Mouse (Mus musculus) lung, postnatal 0 days (tissue): ENCODE measurements around the gene Ltbp1. TPM values are rescaled to one million over a fixed set of nuclear protein-coding genes. Genes with fewer than 3 reads are reported as not detected.
A peak's percentile ranks its signal among the peaks of the same experiment; 100 is the strongest.

ENCODE experiments used
- ATAC-seq: fragments of 200-750 bp; cut with Nextera tagmentation; 2 replicates; pipeline ENCODE4 v1.8.0; 2017; ENCODE audit warnings: moderate library complexity
- DNase-seq: peaks from one replicate; pipeline ENCODE4 v3.0.0-alpha.2; 2016; ENCODE audit warnings: low spot score
- H3K27ac ChIP-seq: fragments of 300-500 bp; sonication (generic); 2 replicates; pipeline ENCODE4 v1.5.1; 2014; ENCODE audit warnings: antibody characterized with exemption, mild to moderate bottlenecking, low read length, mixed read lengths
- H3K27me3 ChIP-seq: fragments of 300-500 bp; sonication (generic); replicated peaks from 2 replicates; pipeline ENCODE4 v1.6.1; 2014; ENCODE audit warnings: low read length, mixed read lengths; ENCODE audit not compliant: insufficient read depth
- H3K36me3 ChIP-seq: fragments of 300-500 bp; sonication (generic); 2 replicates; pipeline ENCODE4 v1.6.1; 2014; ENCODE audit warnings: low read length, mixed read lengths; ENCODE audit not compliant: insufficient read depth
- H3K4me1 ChIP-seq: fragments of 300-500 bp; sonication (generic); 2 replicates; pipeline ENCODE4 v1.6.1; 2014; ENCODE audit warnings: antibody characterized with exemption, low read depth, low read length, mixed read lengths; ENCODE audit not compliant: insufficient read depth
- H3K4me2 ChIP-seq: fragments of 300-500 bp; sonication (generic); replicated peaks from 2 replicates; pipeline ENCODE4 v1.6.1; 2014; ENCODE audit warnings: low read depth, mild to moderate bottlenecking, low read length, moderate library complexity, mixed read lengths
- H3K4me3 ChIP-seq: fragments of 300-500 bp; sonication (generic); 2 replicates; pipeline ENCODE4 v1.5.1; 2014; ENCODE audit warnings: low read depth, low read length
- H3K9ac ChIP-seq: fragments of 300-500 bp; sonication (generic); replicated peaks from 2 replicates; pipeline ENCODE4 v1.6.1; 2014; ENCODE audit warnings: low read depth, mild to moderate bottlenecking
- H3K9me3 ChIP-seq: fragments of 300-500 bp; sonication (generic); 2 replicates; pipeline ENCODE4 v1.6.1; 2016; ENCODE audit warnings: low read length, mixed read lengths
- CTCF ChIP-seq: IDR thresholded peaks from 2 replicates; pipeline ENCODE4 v1.5.1; 2016; ENCODE audit warnings: antibody characterized with exemption, mild to moderate bottlenecking
- EP300 ChIP-seq: IDR thresholded peaks from 2 replicates; pipeline ENCODE4 v1.6.1; 2016; ENCODE audit warnings: antibody characterized with exemption, mild to moderate bottlenecking, control low read depth
- WGBS: fragments of 180-500 bp; shearing (Covaris S2); extraction: QIAGEN DNeasy Blood & Tissue Kit; methylation state at CpG from one replicate; pipeline ENCODE4 v1.1.7; 2014; 5-methylcytosine and 5-hydroxymethylcytosine counted together
- polyA plus RNA-seq: library from polyadenylated mRNA; unstranded; fragments of >200 nt; fragmentation: Nextera tagmentation; extraction: Ambion mirVana; gene quantifications from 2 replicates; pipeline ENCODE4 v1.2.1, GENCODE M21; 2015

Ltbp1 gene
- polyA plus RNA-seq, 1 experiment from 2014 or later = 27.1 TPM

DNA sequence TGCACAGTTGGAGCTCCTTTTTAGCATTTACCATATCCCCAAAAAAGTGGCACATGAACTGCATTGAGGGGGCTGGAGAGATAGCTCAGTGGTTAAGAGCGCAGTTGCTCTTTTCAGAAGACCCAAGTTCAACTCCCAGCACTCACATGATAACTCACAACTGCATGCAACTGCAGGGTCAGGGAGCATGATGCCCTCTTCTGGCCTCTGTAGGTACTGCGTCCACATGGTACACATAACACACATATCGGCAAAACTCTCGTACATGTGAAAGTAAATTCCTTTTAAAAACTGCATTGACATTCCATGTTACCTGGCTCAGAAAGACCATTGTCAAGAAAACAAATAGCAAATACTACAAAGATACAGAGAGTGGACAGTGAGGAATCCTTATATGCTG lies 342.0 kb downstream of the Ltbp1 start:
- DNase-seq (no peak), ATAC-seq (no peak)
- Histone ChIP-seq H3K27ac (no peak overlapping the region), H3K9ac (no peak overlapping the region), H3K4me1 (no peaks in the 10 kb centered on the region), H3K36me3 (no peaks in the 10 kb centered on the region), H3K4me2 (no peak overlapping the region), H3K4me3 (no peak overlapping the region), H3K27me3 (no peaks in the 10 kb centered on the region), H3K9me3 (no peaks in the 10 kb centered on the region)
- TF ChIP-seq CTCF (peak; percentile 45), EP300 (no peak)
- WGBS = 98% methylated on average over 4 of the region's 4 CpGs

GRCm38 (mm10) chr17:75349109-75349508 lies 343.7 kb downstream of the Ltbp1 start:
- ATAC-seq (peak; percentile 93), DNase-seq (peak; percentile 82)
- no peak for TF ChIP-seq CTCF
- TF ChIP-seq EP300 = no peak

DNA sequence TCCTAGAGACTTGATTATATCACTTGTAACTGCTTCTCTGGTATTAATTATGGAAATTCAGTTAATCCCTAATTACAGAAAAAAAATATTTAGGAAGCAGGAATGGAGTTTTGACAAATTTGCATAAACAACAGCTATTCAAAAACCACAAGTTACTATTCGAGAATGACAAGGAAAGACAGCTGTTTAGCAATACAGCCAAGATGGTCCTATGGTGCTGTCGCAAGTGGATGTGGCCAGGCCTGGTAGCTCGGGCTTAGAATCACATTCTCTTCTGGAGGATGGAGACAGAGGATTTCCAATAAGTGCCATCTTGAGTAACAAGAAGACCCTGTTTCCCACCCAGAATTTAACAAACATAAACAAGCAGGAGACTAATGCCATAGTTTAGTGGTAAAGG lies 344.2 kb downstream of the Ltbp1 start:
- no peaks in the 10 kb centered on the region for H3K4me1 ChIP-seq
- H3K4me3 ChIP-seq = no peak overlapping the region
- no peak for TF ChIP-seq CTCF
- TF ChIP-seq EP300 = no peak
- 64% methylated on average over 3 of the region's 3 CpGs for WGBS
- no peak overlapping the region for H3K4me2 ChIP-seq
- H3K9ac ChIP-seq = no peak overlapping the region
- no peaks in the 10 kb centered on the region for H3K36me3 ChIP-seq
- no peaks in the 10 kb centered on the region for H3K27me3 ChIP-seq
- DNase-seq (no peak), ATAC-seq (no peak)
- H3K9me3 ChIP-seq = no peaks in the 10 kb centered on the region
- H3K27ac ChIP-seq = no peak overlapping the region

More at GRCm38 (mm10) chr17:75349109-75349508, 343.7 kb downstream of the Ltbp1 start:
- no peaks in the 10 kb centered on the region for H3K36me3 ChIP-seq
- no peaks in the 10 kb centered on the region for H3K27me3 ChIP-seq
- WGBS = 53% methylated on average over 8 of the region's 8 CpGs
- no peak overlapping the region for H3K9ac ChIP-seq
- no peak overlapping the region for H3K27ac ChIP-seq
- no peaks in the 10 kb centered on the region for H3K4me1 ChIP-seq
- H3K4me2 ChIP-seq = no peak overlapping the region
- no peak overlapping the region for H3K4me3 ChIP-seq
- no peaks in the 10 kb centered on the region for H3K9me3 ChIP-seq

DNA sequence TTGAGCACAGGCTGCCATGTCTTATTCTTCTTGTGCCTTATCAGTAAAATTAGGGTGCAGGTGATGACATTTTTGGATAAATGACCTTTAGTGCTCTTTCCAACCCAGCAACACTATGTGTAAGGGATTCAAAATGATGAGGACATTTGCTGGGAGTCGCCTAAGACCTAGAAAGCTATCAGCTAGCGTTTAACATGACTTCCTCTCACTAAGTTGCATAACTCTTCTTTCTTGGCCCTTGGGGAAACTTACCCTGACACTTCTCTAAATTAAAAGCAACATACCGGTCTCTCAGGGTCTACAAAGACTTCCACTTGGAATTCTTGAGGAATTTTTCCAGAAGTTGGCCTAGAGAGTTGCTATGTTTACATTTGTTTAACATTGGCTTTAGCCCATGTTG lies 348.0 kb downstream of the Ltbp1 start:
- Histone ChIP-seq H3K4me1 (no peaks in the 10 kb centered on the region), H3K4me3 (no peak overlapping the region), H3K9ac (no peak overlapping the region), H3K27me3 (no peaks in the 10 kb centered on the region), H3K27ac (no peak overlapping the region), H3K9me3 (no peaks in the 10 kb centered on the region), H3K36me3 (no peaks in the 10 kb centered on the region), H3K4me2 (no peak overlapping the region)
- ATAC-seq = no peak
- no peak for DNase-seq
- TF ChIP-seq CTCF (no peak), EP300 (no peak)
- WGBS = 40% methylated on average over 3 of the region's 3 CpGs

- no peaks in the 10 kb centered on the region for H3K36me3 ChIP-seq
- DNase-seq (peak; percentile 28), ATAC-seq (peak; percentile 86)
- H3K27me3 ChIP-seq = no peaks in the 10 kb centered on the region
- H3K27ac ChIP-seq = no peak overlapping the region
- no peaks in the 10 kb centered on the region for H3K9me3 ChIP-seq
- H3K4me1 ChIP-seq = no peaks in the 10 kb centered on the region
- TF ChIP-seq CTCF (no peak), EP300 (peak; percentile 66)
- no peak overlapping the region for H3K4me2 ChIP-seq
- WGBS = 24% methylated on average over 5 of the region's 5 CpGs
- no peak overlapping the region for H3K9ac ChIP-seq
- H3K4me3 ChIP-seq = no peak overlapping the region
Observed at GRCm38 (mm10) chr17:75355431-75355830, 350.1 kb downstream of the Ltbp1 start.

DNA sequence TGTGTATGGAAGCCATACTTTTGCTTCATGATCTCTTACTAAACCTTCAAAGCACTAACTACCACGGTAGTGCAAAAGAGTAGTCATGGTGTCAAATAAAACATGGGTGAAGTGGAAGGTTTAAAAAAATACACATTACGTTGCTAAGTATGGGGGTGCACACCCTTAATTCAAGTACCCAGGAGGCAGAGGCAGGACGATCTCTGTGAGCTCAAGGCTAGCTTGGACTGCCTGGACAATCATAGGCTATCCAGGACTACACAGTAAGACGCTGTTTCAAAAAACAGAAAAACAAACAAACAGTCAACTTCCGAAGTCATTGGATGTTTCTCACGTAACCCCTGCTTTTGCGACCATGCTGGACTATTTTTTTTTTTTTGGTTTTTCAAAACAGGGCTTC lies 354.7 kb downstream of the Ltbp1 start:
- no peaks in the 10 kb centered on the region for H3K4me1 ChIP-seq
- H3K9ac ChIP-seq = no peak overlapping the region
- H3K9me3 ChIP-seq = no peaks in the 10 kb centered on the region
- 92% methylated on average over 7 of the region's 7 CpGs for WGBS
- H3K27me3 ChIP-seq = no peaks in the 10 kb centered on the region
- H3K4me2 ChIP-seq = no peak overlapping the region
- H3K4me3 ChIP-seq = no peak overlapping the region
- TF ChIP-seq EP300 = no peak
- no peak for TF ChIP-seq CTCF
- ATAC-seq (no peak), DNase-seq (no peak)
- H3K36me3 ChIP-seq = no peaks in the 10 kb centered on the region; the same call in 1 of the 2 replicates
- no peak overlapping the region for H3K27ac ChIP-seq

DNA sequence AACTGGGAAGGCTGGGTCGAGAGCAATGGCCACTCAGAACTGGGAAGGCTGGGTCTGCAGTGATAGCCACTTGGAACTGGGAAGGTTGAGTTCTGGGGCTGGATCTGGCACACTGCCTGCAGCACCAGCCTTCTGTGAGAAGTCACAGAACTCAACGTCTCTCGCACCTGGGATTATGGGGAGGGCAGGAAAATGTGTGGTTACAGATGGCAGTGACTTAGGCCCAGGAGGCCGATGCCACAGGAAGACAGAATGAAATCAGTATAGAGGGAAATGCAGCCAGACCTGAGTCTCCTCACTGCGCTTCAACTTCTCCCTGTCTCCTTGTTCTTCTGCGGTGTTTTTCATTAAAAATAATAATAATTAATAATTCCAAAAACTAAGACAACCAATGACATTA lies 361.0 kb downstream of the Ltbp1 start:
- no peak overlapping the region for H3K27ac ChIP-seq
- ATAC-seq (no peak), DNase-seq (no peak)
- no peaks in the 10 kb centered on the region; the same call in 1 of the 2 replicates for H3K36me3 ChIP-seq
- 80% methylated on average over 6 of the region's 6 CpGs for WGBS
- no peaks in the 10 kb centered on the region for H3K27me3 ChIP-seq
- no peak overlapping the region for H3K4me2 ChIP-seq
- TF ChIP-seq EP300 = no peak
- no peak for TF ChIP-seq CTCF
- H3K4me1 ChIP-seq = no peaks in the 10 kb centered on the region
- no peak overlapping the region for H3K4me3 ChIP-seq
- no peaks in the 10 kb centered on the region for H3K9me3 ChIP-seq
- H3K9ac ChIP-seq = no peak overlapping the region
